Mouse (Mus musculus) R1 (cell line): ENCODE measurements around the gene Cacnb3.

Source experiments
- DNase-seq: peaks from one replicate; pipeline ENCODE4 v3.0.0-alpha.2; 2018; ENCODE audit warnings: low read depth, low spot score

The Cacnb3 gene

GRCm38 (mm10) chr15:98635291-98635841, 4.7 kb downstream of the Cacnb3 start:
- DNase-seq, result no peak

GRCm38 (mm10) chr15:98636517-98636916, 5.9 kb downstream of the Cacnb3 start:
- DNase-seq, result no peak

GRCm38 (mm10) chr15:98637155-98637554, 6.5 kb downstream of the Cacnb3 start:
- DNase-seq, result peak; percentile 67

GRCm38 (mm10) chr15:98640157-98640556, 9.5 kb downstream of the Cacnb3 start:
- DNase-seq, result peak; percentile 96

GRCm38 (mm10) chr15:98644406-98644805, 13.8 kb downstream of the Cacnb3 start:
- no peak for DNase-seq

- no peak for DNase-seq
Measured at GRCm38 (mm10) chr15:98645057-98646026, 14.7 kb downstream of the Cacnb3 start.

GRCm38 (mm10) chr15:98646737-98647136, 16.1 kb downstream of the Cacnb3 start:
- DNase-seq, result no peak

GRCm38 (mm10) chr15:98647308-98647707, 16.7 kb downstream of the Cacnb3 start:
- no peak for DNase-seq

GRCm38 (mm10) chr15:98648071-98648470, 17.4 kb downstream of the Cacnb3 start:
- DNase-seq, result no peak

- no peak for DNase-seq
Measured at GRCm38 (mm10) chr15:98651431-98651830, 20.8 kb downstream of the Cacnb3 start.

- DNase-seq, result peak; percentile 52
Measured at GRCm38 (mm10) chr15:98652174-98652573, 21.5 kb downstream of the Cacnb3 start.

- DNase-seq, result peak; percentile 61
Measured at GRCm38 (mm10) chr15:98656982-98657751, 26.5 kb downstream of the Cacnb3 start.

- DNase-seq, result no peak
Measured at GRCm38 (mm10) chr15:98662198-98662566, 31.5 kb downstream of the Cacnb3 start.

GRCm38 (mm10) chr15:98662567-98663545, 32.2 kb downstream of the Cacnb3 start, which contains the start of gene Ddx23:
Ddx23 (minus strand) TSS chr15:98662894.
- DNase-seq, result peak; percentile 96

GRCm38 (mm10) chr15:98664042-98664907, 33.6 kb downstream of the Cacnb3 start:
- DNase-seq, result no peak

- DNase-seq, result no peak
Measured at GRCm38 (mm10) chr15:98672592-98672991, 42.0 kb downstream of the Cacnb3 start.

- DNase-seq, result no peak
Measured at GRCm38 (mm10) chr15:98673732-98674131, 43.1 kb downstream of the Cacnb3 start.

GRCm38 (mm10) chr15:98674284-98674993, 43.8 kb downstream of the Cacnb3 start:
- peak; percentile 54 for DNase-seq

GRCm38 (mm10) chr15:98674994-98675545, 44.4 kb downstream of the Cacnb3 start:
- no peak for DNase-seq
